Mouse (Mus musculus): ENCODE measurements around the gene Atpaf1.
A peak's percentile ranks its signal among the peaks of the same experiment; 100 is the strongest.

Atpaf1 gene

DNA sequence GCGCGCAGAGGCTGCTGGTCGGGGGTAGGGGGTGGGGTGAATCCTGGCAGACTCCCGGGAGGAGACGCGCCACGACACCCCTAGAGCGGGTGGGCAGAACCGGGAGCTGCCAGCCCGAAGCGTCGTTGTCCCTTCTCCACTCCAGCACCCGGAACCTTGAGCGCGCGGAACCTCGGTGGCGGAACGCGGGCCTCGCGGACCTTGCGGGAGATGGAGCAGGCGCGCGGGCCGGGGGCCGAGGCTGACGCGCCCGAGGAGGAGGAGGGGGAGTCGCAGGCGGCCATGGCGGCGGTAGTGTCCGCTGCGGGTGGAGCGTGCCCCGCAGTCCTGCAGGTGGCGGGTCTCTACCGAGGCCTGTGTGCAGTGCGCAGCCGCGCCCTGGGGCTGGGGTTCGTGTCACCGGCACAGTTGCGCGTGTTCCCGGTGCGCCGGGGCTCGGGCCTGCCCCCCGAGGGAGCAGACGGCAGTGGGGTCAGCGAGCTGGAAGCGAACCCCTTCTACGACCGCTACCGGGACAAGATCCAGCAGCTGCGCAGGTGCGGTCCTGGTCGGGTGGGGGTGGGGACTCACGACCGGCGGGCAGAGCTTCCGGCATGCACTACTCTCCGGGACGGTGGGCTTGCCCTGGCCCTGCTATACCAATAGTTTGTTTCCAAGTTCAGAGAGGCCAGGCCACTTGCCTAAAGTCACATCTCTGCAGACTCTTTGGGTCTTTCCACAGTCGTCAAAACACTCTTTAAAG lies at the start of gene Atpaf1:
Gene Atpaf1 (plus strand): TSS at position 44 of the 742 bp plus-strand sequence.
- DNase-seq (ENCODE audit: low read depth, low spot score), result peak; percentile 87

DNA sequence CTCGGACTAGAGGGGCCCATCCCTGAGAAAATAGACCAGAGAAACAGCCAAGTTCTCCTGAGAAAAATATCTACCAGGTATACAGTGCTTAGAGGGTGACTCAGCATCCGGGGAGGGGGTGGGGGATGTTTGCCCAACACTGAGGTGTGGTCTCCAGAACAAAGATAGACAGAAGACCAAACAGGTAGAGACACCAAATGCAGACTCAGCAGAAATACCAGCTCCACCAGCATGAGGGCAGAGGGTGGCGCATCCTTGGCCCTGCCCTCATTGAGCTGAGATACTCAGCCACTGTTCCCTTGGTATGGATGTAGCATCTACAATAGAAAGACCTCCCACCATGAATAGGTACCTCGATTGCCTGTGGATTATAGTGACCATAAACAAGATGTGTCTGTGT lies 49.7 kb upstream of the Atpaf1 start:
- DNase-seq (ENCODE audit: low read depth, low spot score), result no peak

DNA sequence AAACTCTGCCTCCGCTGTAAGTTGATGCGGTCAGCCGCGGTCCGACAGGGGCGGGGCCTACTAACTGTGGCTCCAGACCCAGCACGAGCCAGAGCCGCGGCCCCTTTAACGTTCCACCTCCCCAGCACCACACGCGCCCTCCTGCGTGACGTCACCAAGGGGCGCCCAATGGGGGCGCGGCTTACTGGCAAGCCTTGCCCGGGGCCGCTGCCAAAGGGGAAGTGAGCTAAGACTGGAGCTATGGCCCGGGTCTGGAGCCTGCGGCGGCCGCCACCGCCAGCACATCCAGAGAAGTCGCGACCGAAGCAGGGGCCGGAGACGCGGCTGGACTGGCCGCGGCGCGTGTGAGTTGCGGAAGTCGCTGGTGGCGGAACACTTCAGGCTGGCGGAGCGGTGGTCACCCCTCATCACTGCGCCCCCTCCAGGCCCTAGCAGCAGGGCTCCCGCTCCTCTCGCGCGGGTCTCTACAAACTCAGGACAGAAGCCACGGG lies 47.0 kb upstream of the Atpaf1 start, which contains the start of gene Efcab14:
Gene Efcab14 (plus strand): TSS at position 194 of the 491 bp plus-strand sequence.
- DNase-seq (ENCODE audit: low read depth, low spot score), result peak; percentile 99

DNA sequence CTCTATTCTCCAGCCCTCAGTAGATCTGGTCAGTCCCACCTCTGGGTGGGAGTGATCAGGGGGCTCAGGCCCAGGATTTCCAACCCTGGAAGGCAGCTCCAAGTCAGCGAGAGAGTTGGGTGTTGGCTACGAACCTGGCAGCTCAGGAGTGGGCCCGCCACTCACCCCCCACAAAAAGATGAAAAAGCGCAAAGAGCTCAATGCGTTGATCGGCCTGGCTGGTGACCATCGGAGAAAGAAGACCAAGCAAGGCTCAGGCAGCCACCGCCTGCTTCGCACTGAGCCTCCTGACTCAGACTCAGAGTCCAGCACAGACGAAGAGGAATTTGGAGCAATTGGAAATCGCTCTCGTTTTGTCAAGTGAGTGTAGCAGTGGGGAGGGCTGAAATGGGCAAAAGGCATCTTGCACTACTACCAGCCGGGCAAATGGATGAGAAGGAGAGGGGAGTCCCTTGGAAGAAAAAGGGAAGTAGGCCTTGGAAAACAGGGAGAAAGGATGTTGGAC lies 46.1 kb upstream of the Atpaf1 start:
- DNase-seq (ENCODE audit: low read depth, low spot score), result peak; percentile 43

DNA sequence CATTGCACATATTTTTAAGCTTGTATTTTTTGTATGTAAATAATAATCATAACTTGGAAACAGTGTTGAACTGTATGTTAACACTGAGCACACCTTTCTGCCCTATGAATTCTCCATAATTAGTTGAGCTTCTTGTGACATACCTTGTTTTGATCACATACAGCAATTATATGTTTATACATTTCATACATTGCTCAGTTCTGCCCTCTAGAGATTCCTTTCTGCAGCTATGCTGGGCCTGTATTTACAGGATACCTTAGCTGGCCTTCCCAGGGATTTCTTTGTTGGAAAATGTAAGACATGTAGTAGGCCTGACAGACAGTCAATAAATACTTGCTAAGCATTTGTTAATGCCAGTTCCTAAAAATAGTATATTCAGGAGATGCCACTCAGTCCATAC lies 42.0 kb upstream of the Atpaf1 start:
- no peak for DNase-seq (ENCODE audit: low read depth, low spot score)

DNA sequence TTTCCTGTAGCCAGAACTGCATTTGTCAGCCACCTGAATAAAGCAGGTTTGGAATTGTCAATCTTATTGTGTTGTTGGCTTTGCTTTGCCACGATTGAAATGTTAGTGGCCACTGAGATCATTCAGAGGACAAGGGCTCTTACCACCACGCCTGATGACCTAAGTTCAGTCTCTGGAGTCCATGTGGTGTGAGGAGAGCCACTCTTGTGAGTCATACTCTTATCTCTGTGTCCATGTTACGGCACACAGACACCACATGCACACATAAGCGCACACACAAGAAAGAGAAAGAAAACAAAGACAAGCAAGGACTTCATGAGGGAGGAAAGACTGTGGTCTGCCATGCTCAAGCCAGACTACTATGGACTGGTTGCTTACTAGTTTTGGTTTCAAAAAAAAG lies 41.5 kb upstream of the Atpaf1 start:
- DNase-seq (ENCODE audit: low read depth, low spot score), result no peak

DNA sequence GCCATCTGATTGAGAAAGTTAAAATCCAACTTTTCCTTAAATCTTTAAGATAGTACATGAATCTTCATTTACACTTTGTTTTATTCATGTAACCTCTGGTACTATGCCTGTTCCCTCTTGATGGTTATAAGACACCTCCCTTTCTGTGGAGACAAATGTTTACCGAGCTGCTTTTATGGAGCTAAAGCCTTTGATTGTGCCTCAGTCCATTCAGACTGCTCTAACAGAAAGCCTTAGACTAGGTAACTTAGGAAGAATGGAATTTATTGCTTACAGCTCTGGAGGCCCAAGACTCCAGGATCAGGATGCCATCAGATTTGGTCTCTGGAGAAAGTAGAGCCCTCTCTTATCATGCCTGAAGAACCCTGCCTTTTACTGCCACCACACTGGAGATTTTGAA lies 36.4 kb upstream of the Atpaf1 start:
- no peak for DNase-seq (ENCODE audit: low read depth, low spot score)

DNA sequence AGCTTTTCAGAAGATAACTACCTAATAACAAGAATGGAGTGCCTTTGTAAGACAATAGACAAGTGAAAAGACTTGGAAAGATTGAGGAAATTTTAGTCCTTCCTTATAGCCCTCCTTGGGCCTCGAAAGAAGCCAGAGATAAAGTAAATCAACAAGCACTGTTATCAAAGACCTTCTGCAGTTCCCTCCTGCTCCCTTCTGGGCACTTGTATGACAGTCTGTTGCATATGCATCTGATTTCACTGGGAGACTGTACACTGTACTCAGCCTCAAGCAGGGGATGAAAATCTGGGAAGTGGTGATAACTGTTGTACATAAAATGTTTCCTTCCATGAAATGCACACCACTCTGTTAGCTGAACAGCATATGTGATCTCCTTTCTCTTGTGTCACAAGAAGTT lies 35.3 kb upstream of the Atpaf1 start:
- DNase-seq (ENCODE audit: low read depth, low spot score), result no peak

DNA sequence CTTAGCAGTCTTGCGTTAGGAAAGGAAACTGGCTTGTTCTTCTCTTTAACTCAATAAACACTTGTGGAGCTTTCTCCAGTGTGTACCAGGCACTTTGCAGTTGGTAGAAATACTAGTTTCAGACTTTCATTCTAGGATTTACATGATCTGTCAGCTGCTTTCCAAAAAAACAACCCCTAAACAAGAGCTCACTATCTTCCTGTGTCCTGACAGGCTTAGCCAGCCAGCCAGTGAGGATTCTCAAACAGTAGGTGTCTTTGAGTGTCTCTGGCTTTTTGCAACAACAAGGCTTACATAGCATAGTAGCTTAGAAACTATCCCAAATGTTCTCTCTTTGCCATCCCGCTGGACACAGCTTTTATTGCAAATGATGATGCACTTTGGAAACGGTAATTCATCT lies 30.5 kb upstream of the Atpaf1 start:
- DNase-seq (ENCODE audit: low read depth, low spot score), result no peak

DNA sequence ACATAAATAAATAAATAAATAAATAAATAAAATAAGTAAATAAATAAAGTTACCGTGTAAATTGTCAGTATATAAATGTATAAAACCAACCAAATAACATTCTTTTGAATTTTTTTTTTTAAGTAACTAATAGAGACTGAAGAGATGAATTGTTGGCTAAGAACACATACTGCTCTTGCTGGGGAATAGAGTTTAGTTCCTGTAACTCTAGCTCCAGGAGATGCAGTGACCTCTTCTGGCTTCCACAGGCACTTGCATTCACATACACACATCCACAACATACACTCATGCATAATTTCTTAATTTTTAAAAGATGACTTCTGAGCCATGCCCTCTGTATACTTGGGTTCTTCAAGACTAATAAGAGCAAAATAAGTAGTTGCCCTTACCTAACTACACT lies 29.8 kb upstream of the Atpaf1 start:
- peak; percentile 21 for DNase-seq (ENCODE audit: low read depth, low spot score)

DNA sequence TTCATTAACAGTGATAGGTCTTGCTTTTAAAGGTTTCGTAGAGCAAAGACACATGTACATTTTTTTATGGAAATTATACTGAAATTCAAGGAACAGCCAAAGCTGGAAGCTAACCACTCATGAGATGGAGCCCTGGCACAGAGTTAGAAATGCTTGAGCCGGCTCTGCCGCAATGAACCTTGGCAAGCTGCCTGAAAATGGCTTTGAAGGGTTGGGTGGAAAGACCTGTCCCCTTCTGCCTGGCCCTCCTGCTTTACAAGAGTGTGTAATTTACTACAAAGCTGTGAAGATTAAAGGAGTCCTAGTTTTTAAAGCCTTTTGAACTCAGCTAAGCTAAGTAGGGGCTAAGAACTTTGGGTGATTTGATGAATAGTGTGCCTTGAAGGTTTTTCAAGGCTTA lies 23.4 kb upstream of the Atpaf1 start:
- DNase-seq (ENCODE audit: low read depth, low spot score), result no peak

DNA sequence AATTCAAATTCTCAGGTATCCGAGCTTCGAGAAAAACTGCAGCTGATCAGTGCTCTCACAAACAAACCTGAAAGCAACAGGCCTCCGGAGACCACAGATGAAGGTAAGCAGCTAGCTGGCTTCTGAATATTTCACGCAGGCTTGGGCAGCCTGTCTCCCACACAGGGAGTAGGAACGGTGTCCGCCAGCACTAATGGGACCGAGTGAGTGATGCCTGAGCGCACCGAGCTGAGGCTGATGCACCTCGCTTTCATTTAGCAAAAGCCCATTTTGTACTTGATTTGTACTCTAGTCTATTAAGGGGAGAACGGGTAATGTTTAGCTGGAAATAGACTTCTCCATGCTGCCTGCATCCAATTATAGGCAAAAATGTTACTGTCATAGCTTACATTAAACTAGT lies 20.0 kb upstream of the Atpaf1 start:
- no peak for DNase-seq (ENCODE audit: low read depth, low spot score)

DNA sequence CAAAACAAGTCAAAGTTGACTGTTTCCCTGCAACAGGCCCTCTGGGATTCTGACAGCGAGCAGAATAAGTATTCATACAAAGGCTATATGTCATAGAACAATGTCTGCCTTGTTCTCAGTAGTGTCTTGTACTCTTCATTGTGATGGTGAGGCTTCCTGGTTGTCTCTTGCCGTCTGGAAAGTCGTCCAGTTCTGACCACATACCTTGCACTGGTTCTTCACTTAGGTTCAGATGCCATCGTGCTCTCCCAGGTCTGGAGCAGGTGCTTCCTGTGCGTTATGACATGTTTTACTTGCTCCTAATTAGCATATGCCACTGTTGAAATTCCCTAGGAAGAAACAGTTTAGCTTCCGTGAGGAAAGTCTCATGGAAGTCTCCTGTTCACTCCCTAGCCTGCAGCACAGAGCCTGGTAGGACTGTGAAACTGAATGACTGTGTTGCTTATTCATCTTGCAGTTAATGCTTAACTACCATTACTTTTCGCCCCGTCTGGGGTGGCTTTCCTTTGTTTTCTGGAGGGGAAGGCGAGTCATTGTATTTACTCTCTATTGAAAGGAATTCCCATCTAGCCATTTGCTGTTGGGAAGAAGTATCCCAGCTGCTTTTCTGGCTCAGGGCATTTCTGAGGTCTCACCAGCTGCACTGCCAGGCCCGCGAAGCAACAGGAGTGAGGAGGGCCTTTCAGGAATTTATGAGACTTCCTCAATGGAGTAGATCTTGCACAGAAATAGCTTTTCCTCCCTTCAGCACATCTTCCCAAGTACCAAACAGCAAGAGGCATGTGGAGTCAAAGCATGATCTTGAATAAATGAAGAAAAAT lies 16.8 kb upstream of the Atpaf1 start:
- no peak for DNase-seq (ENCODE audit: low read depth, low spot score)

DNA sequence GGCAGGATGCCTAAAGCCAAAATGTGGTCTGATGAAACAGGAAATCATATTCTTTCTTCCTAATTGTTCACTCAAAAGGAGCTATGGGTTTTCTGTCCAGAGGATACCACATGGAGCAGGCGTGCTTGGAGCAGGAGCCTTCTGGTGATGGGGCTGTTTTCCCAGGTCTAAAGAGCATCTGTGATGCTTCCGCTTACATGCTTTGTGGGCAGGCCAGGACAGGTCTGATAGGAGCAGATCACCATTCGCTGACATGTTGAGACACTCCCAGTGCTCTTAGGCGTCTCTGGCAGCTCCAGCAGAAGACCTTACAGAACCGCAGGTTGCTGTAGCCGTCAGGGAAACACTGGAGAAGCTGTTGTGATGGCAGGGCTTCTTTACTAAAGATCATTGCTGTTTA lies 9.6 kb upstream of the Atpaf1 start:
- DNase-seq (ENCODE audit: low read depth, low spot score), result no peak

DNA sequence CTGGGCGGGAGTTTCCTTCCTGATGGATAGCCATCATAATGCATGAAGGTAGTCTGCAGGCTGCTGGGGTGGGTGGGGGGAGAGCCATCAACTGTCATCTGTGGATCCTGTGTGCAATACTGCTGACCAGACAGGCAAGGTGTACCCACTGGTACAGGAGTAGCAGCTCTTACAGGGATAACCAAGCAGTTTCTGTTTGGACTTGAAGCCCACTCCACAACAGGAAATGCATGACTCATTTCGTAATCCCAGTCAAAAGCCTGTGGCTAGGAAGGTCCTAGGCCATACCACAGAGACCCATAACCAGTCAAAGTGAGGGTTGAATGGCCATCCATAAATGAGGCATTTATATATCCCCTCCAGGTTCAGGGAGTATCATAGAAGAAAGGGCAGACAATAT lies 7.0 kb upstream of the Atpaf1 start:
- DNase-seq (ENCODE audit: low read depth, low spot score), result no peak

DNA sequence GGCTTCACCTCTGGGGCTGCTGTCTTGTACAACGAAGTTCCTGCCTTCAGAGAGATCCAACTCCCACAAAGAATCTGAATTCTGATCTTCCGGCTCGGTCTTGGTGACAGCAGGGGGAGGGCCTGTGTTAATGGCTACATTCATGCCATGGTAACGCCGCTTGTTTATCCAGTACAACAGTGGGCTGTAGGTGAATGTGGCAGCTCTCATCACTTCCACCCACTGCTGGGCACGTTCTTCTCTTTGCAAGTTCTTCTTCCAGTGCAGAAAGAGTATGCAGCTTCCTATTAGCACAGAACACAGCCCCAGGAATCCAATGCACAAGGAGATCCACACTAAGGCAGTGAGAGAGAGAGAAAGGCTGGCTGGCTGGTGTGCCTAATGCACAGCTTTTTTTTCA lies 4.3 kb upstream of the Atpaf1 start:
- no peak for DNase-seq (ENCODE audit: low read depth, low spot score)

DNA sequence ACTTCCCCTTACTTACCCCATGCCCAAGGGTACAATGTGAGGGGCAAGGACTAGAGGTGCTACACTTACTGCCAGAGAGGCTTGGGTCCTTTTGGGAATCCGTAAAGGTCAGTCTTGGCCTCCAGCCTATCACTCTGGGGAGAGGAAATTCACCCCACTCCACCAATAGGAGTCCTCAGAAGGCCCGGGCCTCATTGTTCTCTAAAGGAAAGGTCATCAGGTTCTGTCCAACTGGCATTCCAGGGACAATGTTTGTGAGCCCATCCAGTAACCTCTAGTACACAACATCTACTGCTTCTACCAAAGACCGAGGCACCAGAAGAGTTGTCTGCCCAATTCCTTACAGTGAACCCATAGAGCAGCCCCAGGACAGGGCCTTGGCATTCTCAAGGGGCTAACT lies 3.7 kb upstream of the Atpaf1 start, which contains the start of gene Tex38:
Gene Tex38 (minus strand): TSS at position 101 of the 400 bp plus-strand sequence.
- DNase-seq (ENCODE audit: low read depth, low spot score), result no peak

DNA sequence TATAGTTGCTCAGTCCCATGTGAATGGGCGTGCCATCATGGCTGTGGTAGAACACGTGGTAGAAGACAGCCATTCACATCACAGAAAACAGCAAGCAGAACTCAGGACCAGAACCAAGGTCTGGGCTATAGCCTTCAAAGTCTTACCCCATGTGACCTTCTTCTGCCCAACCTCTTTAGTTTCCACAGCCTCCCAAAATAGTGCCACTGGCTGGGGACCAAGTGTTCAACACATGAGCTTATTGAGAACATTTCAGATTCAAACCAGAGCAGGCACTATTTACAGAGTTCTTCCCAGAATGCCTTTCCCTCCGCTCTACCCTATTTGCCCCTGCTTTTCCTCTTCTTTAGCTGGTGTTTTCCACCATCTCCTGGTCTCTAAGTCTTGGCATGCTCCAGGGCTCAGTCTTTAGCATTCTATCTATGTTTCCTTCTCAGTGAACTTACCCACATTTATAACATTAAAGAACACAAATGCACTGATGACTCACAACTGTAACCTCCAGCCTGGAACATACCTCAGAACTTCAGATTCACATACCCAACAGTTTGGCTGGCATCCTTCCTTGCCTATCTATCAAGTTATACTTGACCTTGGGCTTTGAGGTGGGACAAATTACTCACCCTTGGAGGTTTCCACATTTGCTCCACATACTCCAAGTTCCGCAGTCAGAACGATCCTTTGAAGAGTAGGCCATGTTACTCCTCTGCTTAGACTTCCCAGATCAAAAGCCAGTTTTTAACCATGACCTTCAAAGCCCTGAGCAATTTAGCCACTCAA lies 2.4 kb upstream of the Atpaf1 start:
- DNase-seq (ENCODE audit: low read depth, low spot score), result no peak

DNA sequence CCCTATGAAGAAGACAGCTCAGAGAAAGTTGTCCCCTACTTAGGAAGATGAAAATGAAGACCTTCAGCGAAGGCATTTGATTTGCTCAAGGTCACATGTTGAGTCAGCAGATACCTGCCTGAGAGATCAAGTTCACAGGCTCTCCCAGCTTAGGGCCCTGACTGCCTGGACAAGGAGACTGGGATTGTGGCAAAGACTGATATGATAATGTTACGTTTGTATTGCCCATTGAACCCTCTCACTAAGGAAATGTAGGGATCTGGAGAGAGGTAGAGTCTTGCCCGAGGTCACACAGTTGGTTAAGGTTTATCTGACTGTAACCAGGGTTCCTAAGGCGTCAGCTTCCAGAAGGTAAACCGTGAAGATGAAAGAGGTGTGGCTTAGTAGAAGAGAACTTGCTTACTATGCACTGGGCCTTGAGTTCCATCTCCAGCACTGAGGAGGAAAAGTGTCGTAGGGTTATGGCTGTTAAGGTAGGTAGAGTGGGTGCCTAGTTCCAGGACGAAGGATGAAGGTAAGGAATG lies 961 bp downstream of the Atpaf1 start:
- no peak for DNase-seq (ENCODE audit: low read depth, low spot score)

DNA sequence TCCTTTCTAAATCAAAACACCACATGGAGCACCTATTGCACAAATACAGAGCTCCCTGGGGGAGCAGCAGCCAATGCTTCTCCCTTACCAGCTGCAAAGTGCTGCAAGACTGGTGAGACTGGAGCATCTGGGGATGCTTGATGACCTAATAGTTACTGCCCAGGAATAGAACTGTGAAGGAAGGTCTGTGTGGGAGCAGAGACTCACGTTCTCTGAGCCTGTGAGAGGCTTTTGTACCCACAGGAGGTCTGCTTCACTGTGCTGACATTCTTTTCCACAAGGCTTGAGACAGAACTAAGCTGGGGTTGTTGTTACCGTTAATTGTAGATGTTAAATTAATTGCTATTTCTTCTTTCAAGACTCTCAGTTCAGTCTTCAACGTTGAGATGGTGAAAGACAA lies 6.3 kb downstream of the Atpaf1 start:
- DNase-seq (ENCODE audit: low read depth, low spot score), result no peak

DNA sequence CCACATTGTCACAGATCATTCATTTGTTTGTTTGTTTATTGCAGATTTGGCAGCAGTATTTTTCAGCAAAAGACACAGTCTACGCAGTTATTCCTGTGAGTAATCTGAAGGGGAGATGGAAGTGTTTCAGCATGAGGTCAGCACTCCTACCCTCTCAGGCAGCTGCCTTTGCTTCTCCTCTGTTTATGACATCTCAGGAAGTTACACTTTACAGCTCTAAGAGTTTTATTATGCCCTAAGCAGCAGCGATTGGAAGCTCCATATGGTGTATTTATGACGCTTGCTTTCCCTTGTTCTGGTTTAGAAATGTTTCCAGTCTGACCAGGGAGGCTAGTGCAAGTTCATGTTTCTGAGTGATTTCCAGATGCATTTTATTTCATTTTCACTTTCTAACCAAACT lies 10.7 kb downstream of the Atpaf1 start:
- no peak for DNase-seq (ENCODE audit: low read depth, low spot score)

DNA sequence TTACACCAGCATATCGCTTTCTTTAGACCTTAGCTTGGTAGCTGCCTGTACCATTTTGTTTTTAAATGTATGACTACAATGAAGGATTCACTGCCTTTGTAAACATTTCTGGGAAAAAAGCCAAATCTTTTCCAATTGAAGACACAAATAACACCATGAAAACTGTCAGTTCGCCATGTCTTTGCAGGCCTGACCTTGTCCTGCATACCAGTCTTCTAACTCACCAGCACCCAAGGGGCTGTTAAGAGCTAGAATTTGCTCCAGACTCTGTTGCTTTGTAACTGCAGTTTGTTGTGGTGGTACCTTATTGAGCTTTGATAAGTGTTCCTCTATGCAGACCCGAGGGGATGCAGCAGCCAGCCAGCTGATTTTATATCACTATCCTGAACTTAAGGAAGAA lies 15.4 kb downstream of the Atpaf1 start:
- DNase-seq (ENCODE audit: low read depth, low spot score), result no peak
